Mouse (Mus musculus) heart, adult 2 months (tissue): ENCODE measurements around the gene Hlf.
A peak's percentile ranks its signal among the peaks of the same experiment; 100 is the strongest.

Experiments
- CTCF ChIP-seq: fragments of 200-600 bp; IDR thresholded peaks from 2 replicates; pipeline ENCODE4 v1.8.1; 2022; ENCODE audit warnings: antibody characterized with exemption, mild to moderate bottlenecking, moderate library complexity
- EP300 ChIP-seq: fragments of 200-500 bp; IDR thresholded peaks from 2 replicates; pipeline ENCODE4 v1.6.1; 2011; ENCODE audit warnings: low read depth, low read length, control low read depth; ENCODE audit not compliant: insufficient read depth
- POLR2A ChIP-seq: fragments of 200-500 bp; IDR thresholded peaks from 2 replicates; pipeline ENCODE4 v1.6.1; 2011; ENCODE audit warnings: mild to moderate bottlenecking, low read depth, low read length, control low read depth; ENCODE audit not compliant: insufficient read depth

DNA sequence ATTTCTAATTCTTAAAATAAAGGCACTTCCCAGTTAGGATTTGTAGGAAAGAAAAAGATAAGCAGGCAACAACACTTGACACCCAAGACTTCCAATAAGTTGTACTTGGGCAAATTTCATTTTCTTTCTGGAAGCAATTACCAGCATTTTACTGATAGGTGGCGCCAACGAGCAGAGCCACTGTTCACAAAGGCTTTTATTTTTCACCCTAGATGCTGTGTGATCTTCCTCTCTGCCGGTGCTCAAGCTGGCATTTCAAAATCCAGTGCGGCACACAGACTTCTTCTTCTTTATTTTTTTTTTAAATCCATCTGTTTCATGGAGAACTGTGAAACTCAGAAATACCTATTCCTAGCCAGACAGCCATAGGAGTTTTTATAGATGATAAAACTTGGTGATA is 73.2 kb downstream of the Hlf start:
- peak; percentile 95 for TF ChIP-seq CTCF
- TF ChIP-seq POLR2A: no peak
- TF ChIP-seq EP300: no peak
